Mouse (Mus musculus) stomach, postnatal 0 days (tissue): ENCODE results near the gene Tmco5b. TPM values are rescaled to one million over a fixed set of nuclear protein-coding genes. Genes with fewer than 3 reads are reported as not detected.

Source experiments
- ATAC-seq: fragments of 200-750 bp; cut with Nextera tagmentation; 2 replicates; pipeline ENCODE4 v1.8.0; 2017; ENCODE audit not compliant: low FRiP score, low TSS enrichment
- DNase-seq: peaks from one replicate; pipeline ENCODE4 v3.0.0-alpha.2; 2016; ENCODE audit warnings: low spot score
- H3K27ac ChIP-seq: fragments of 300-500 bp; sonication (generic); replicated peaks from 2 replicates; pipeline ENCODE4 v1.5.1; 2014; ENCODE audit warnings: mild to moderate bottlenecking, control low read depth
- H3K27me3 ChIP-seq: fragments of 300-500 bp; sonication (generic); 2 replicates; pipeline ENCODE4 v1.6.1; 2014; ENCODE audit warnings: low read length; ENCODE audit not compliant: control insufficient read depth, insufficient read depth
- H3K36me3 ChIP-seq: fragments of 300-500 bp; sonication (generic); 2 replicates; pipeline ENCODE4 v1.6.1; 2014; ENCODE audit warnings: low read length, mixed read lengths; ENCODE audit not compliant: control insufficient read depth, insufficient read depth
- H3K4me1 ChIP-seq: fragments of 300-500 bp; sonication (generic); replicated peaks from 2 replicates; pipeline ENCODE4 v1.6.1; 2014; ENCODE audit warnings: antibody characterized with exemption; ENCODE audit not compliant: control insufficient read depth, insufficient read depth
- H3K4me2 ChIP-seq: fragments of 300-500 bp; sonication (generic); replicated peaks from 2 replicates; pipeline ENCODE4 v1.6.1; 2014; ENCODE audit warnings: low read depth, mild to moderate bottlenecking, control low read depth, moderate library complexity
- H3K4me3 ChIP-seq: fragments of 300-500 bp; sonication (generic); 2 replicates; pipeline ENCODE4 v1.5.1; 2014; ENCODE audit warnings: low read depth, low read length, control low read depth
- H3K9ac ChIP-seq: fragments of 300-500 bp; sonication (generic); 2 replicates; pipeline ENCODE4 v1.6.1; 2014; ENCODE audit warnings: mild to moderate bottlenecking, low read length, control low read depth, mixed read lengths
- H3K9me3 ChIP-seq: fragments of 300-500 bp; sonication (generic); 2 replicates; pipeline ENCODE4 v1.6.1; 2016; ENCODE audit warnings: low read length; ENCODE audit not compliant: control insufficient read depth
- CTCF ChIP-seq: IDR thresholded peaks from 2 replicates; pipeline ENCODE4 v1.5.1; 2016; ENCODE audit warnings: antibody characterized with exemption, low read depth, mild to moderate bottlenecking, moderate library complexity
- EP300 ChIP-seq: optimal IDR thresholded peaks from 2 replicates; pipeline ENCODE3; 2016; ENCODE audit warnings: antibody characterized with exemption
- WGBS: fragments of 180-500 bp; shearing (Covaris S2); extraction: QIAGEN DNeasy Blood & Tissue Kit; methylation state at CpG from one replicate; pipeline ENCODE4 v1.1.7; 2014; 5-methylcytosine and 5-hydroxymethylcytosine counted together
- polyA plus RNA-seq: library from polyadenylated mRNA; unstranded; fragments of >200 nt; fragmentation: Nextera tagmentation; extraction: Ambion mirVana; gene quantifications from 2 replicates; pipeline ENCODE4 v1.2.1, GENCODE M21; 2015

Gene Tmco5b
- polyA plus RNA-seq, 1 experiment from 2014 or later: not detected

DNA sequence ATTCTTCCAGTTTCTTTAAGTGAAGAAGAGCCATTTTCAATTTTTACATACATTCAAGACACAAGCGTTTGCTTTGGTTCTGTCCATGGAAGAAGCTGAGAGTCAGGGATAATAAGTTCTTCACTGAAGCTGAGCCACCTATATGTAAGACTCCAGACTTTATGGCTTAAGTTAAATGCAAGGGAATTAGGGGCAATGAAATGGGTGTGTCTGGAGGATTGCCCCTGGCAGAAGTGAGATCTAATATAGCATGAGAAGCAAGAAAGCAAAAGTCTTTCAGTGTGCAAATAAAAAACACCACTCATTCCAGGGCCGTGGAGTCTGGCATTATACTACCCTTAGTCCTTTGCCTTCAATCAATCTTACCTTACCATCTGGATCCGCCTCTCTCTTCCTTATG is 25.7 kb downstream of the Tmco5b start:
- ATAC-seq (no peak), DNase-seq (no peak)
- Histone ChIP-seq H3K9ac (no peak overlapping the region), H3K36me3 (no peaks in the 10 kb centered on the region), H3K4me1 (no peaks in the 10 kb centered on the region), H3K27ac (no peak overlapping the region), H3K4me3 (no peak overlapping the region), H3K4me2 (no peak overlapping the region), H3K9me3 (no peaks in the 10 kb centered on the region), H3K27me3 (no peaks in the 10 kb centered on the region)
- WGBS: 75% methylated on average over 3 of the region's 3 CpGs
- TF ChIP-seq CTCF (no peak), EP300 (no peak)

DNA sequence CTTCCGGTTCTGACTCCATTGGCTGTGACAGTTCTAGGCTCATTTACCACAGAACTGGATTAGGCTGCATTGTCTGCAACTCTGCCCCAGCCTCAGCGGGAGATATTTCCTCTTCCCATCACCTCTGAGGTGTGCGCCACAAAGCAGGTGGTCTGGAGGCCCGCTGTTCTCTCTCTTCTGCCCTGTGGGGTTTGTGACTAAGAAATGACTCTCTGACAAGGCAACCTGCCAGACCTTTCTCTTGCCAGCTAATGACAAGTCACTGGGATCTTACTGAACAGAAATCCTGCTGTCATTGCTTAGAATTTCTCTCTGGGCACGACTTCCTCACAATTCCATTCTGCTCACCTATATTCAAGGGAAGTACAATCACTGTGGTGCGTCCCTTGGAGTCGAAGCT is 37.5 kb downstream of the Tmco5b start:
- Histone ChIP-seq H3K36me3 (no peaks in the 10 kb centered on the region), H3K27ac (no peak overlapping the region), H3K4me1 (peaks cover 6% of the 10 kb centered on the region; the same call in 1 of the 2 replicates), H3K27me3 (no peaks in the 10 kb centered on the region), H3K9me3 (no peaks in the 10 kb centered on the region), H3K4me3 (no peak overlapping the region), H3K4me2 (no peak overlapping the region), H3K9ac (no peak overlapping the region)
- TF ChIP-seq CTCF (no peak), EP300 (no peak)
- DNase-seq (no peak), ATAC-seq (no peak)
- WGBS: 43% methylated on average over 7 of the region's 7 CpGs

DNA sequence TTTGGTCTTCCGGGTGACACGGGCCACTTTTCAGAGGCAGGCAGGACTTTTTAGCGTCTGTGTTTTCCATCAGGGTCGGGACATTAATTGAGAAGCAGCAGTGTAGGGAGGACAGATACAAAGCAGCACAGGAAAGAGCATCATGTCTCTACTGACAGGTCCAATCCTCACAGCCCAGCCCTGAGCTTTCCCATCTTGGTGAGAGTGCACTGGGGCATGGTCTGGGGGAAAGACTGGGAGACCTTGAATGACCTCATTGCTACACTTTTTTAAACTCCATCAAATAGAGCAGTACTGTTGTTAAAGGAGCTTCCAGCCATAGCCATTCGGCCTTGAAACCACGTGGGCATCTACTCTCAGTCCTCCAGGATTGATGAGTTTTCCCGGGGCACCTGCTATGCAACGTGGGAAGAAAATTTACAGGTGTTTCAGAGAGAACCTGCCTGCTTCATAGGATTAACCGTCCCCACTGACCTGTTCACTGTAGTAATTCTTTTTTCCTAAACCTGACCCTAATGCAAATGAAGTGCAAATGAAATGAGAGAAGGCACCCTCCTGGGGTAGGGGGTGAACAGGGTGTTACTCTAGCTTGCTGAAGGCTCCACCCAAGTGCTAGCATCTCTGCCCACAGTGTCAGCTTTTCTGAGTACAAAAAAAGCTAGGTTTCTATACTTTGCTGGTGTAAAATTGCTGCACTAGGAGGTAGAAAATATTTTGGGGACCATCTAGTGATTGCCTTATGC is 48.4 kb downstream of the Tmco5b start:
- no peak overlapping the region for H3K9ac ChIP-seq
- no peaks in the 10 kb centered on the region for H3K9me3 ChIP-seq
- H3K27ac ChIP-seq: no peak overlapping the region
- ATAC-seq (no peak), DNase-seq (no peak)
- no peaks in the 10 kb centered on the region for H3K27me3 ChIP-seq
- WGBS: 48% methylated on average over 9 of the region's 9 CpGs
- no peaks in the 10 kb centered on the region for H3K36me3 ChIP-seq
- no peak overlapping the region for H3K4me3 ChIP-seq
- H3K4me2 ChIP-seq: no peak overlapping the region
- H3K4me1 ChIP-seq: no peaks in the 10 kb centered on the region
- TF ChIP-seq EP300 (no peak), CTCF (no peak)

DNA sequence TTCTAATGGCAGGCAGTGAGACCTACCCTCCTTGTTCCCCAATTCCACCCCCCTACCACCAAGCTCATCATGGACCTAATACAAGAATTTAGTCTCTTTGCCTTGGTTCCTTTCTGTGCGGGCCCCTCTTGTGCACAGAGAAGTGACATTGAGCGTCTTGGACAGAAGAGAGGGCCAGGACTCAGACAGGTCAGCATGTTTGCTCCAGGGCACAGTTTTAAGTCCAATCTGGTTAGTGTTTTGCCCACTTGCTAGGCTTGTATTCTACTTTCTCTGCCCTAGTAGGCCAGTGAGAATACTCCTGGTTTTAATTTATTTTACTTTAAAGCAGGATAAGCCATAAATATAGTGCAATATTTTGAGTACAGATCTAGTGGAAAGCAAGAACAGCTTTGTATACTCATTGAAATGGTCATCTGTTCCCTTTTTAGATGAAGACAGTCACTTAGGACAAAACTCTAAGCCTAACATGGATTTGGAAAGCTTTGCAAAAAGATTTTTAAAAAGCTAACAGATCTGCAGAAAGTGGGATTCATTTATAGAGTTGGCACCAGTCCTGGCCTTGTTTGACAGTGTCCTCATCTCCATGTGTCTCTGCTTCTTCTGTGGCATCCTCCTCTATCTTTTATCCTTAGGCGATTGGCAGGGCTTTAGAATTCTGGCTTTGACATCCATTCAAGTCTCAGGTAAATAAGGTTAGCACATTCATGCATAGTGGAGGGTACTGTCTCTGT is 50.2 kb downstream of the Tmco5b start:
- Histone ChIP-seq H3K4me2 (no peak overlapping the region), H3K27me3 (no peaks in the 10 kb centered on the region), H3K9me3 (no peaks in the 10 kb centered on the region), H3K9ac (no peak overlapping the region), H3K27ac (no peak overlapping the region), H3K4me1 (no peaks in the 10 kb centered on the region), H3K36me3 (no peaks in the 10 kb centered on the region), H3K4me3 (no peak overlapping the region)
- WGBS: 80% methylated on average over 3 of the region's 3 CpGs
- DNase-seq (no peak), ATAC-seq (no peak)
- no peak for TF ChIP-seq CTCF
- no peak for TF ChIP-seq EP300

DNA sequence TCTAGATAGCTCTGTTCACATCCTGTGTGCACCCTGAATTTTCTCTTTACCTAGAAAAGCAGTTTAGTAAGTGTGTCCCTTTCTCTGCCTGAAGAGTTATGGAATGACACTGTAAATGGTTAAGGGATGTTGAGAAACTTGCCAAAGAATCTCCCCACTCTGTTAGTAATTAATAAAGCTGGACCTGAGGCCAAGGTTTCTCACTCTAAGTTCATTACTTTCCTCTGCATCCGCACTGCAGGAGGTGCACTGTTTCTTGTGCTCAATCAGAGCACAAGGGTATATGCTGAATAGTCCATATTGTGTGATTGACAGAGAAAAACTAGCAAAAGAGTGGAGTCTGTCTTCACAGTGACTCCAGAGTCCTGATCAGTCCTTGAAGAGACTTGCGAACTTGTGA is 59.0 kb downstream of the Tmco5b start:
- Histone ChIP-seq H3K4me2 (no peak overlapping the region), H3K36me3 (no peaks in the 10 kb centered on the region), H3K27me3 (no peaks in the 10 kb centered on the region), H3K27ac (no peak overlapping the region), H3K4me1 (no peaks in the 10 kb centered on the region), H3K4me3 (no peak overlapping the region), H3K9ac (no peak overlapping the region), H3K9me3 (no peaks in the 10 kb centered on the region)
- no peak for DNase-seq
- no peak for ATAC-seq
- 86% methylated on average over 2 of the region's 2 CpGs for WGBS
- TF ChIP-seq EP300: no peak
- TF ChIP-seq CTCF: no peak

Other genes with a start within 250 kb of the Tmco5b start
- gene Ryr3, start 68.6 kb upstream of the Tmco5b start, polyA plus RNA-seq: 2.0 and 2.1 TPM in 2 replicates
- 5.1 and 5.2 TPM in 2 replicates for gene Fmn1, start 42.0 kb downstream of the Tmco5b start, polyA plus RNA-seq